Mouse (Mus musculus) fat pad, adult 2 months (tissue): Measurements from ENCODE around the gene St5.

ENCODE experiments used
- DNase-seq: peaks from one replicate; pipeline ENCODE4 v3.0.0-alpha.2; 2011; ENCODE audit warnings: low read depth, low spot score; ENCODE audit errors: extremely low read depth

St5 gene

DNA sequence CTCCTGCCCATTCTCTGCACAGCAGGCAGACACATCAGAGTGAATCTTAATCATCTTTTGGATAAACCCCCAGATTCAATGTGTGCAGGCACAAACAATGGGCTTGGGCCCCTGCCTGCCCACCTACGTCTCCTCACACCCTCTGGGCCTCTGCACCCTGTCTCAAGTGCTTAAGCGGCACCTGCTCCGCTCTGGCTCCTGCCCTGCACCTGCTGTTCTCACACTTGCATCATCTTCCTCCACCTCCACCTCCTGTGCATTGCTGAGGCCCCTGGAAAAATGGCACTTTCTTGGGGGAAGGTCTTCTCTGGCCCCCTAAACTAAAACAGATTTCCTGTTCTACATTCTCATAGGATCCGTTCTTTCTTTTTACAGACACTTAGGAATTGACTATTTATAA lies 169.5 kb downstream of the St5 start:
- DNase-seq = no peak

DNA sequence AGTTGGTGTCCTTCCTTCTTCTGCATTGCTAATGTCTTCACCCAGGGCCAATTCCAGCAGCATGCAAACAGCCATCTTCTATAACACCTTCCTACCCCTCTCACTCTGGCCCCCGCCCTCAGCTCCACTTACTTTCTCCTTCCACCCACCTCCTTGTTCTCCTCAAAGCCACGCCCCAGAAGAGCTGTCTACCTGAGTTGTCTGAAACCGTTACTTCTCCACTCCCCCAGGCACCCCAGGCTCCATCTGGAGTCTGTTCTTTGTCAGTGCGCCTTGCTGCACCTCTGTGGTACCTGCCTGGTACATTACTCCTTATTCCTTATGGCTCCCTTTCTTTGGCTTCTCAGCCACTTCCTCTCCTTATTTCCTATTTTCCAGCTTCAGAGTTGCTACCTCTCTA lies 170.3 kb downstream of the St5 start:
- no peak for DNase-seq

DNA sequence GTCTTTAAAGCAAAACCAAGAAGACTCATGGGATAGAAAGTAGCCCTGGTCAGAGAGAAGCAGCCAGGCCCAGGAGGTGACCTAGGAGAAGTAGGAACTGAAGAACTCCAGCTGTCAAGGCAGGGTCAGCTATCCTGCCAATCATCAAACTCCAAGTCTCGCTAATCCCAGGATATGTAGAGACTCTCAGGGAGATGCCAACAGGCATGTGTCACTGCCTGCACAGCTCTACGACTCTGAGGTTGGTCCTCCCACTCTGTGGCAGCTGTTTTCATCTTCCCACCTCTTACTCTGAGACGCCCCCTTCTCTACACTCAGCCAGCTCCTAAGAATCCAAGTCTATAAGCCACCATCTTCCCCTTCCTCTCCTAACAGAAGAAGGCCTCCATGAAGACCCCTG lies 170.7 kb downstream of the St5 start:
- DNase-seq = no peak

DNA sequence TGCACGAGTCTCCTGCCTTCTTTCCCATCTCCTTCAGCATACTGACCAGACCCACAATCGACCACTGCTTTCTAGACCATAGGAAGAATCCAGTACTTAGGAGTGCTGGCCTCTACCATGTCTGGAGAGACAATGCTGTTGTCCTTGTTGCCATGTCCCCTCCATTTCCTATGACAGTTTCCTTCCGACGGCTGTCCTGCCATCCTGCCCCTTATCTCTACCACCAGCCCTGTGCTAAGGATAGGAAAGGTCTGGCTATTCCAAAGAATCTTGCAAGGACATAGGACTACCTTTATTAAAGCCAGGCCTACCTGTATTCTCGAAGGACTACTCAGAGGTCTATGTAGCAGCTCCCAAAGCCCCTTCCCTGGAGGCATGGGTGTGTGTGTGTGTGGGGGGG lies 171.9 kb downstream of the St5 start:
- no peak for DNase-seq

DNA sequence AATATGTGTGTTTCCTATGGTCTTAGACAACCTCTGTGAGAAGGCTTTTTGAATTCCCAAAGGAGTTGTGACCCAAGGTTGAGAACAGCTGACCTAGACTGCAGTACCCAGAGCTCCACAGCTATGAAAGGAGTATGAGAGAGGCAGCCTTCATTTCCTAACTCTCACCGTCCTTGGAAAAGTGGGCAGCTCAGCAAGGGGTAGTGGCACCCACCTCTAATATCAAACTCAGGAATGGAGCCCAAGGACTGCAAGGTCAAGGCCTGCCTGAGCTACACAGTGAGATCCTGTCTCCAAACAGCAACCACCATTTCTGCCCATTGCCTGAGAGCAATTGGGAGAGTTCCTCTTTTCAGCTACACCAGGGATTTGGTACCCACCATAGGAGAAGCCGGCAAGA lies 173.7 kb downstream of the St5 start:
- no peak for DNase-seq

DNA sequence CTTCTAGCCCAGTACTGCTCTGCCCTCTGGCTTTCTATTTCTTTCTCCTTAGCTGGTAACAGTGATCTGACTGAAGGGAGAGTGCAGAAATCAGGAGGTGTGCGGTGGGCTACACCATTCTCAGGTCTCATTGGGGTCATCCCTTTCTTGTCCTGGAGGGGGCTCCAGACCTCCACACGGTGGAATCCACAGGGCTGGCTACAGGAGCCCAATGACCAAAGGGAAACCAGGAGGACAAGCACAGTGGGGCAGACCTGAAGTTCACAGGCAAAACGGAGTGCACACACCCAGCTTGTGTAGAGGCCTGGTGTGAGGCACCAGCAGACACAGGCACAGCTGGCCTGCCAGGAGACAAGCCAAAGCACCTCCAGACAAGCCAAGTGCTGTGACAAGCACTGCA lies 175.0 kb downstream of the St5 start:
- DNase-seq = no peak

DNA sequence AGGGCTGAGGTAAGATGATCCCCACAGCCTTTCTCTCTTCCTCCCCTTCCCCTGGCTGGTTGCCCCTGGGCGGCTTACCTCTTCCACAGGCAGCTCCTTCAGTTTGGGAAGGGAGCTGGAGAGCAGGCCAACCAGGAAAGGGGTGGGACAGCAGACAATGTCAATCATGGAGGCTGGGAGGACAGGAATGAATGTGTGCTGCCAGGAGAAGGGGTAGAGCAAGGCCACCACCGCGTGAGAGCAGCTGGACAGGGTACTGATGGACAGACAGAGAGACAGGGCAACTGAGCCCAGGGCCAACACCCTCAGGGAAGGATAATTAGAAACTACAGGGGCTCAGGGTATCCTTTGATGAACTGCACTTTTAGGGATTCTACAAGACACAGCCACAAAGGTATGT lies 175.9 kb downstream of the St5 start:
- DNase-seq = no peak

DNA sequence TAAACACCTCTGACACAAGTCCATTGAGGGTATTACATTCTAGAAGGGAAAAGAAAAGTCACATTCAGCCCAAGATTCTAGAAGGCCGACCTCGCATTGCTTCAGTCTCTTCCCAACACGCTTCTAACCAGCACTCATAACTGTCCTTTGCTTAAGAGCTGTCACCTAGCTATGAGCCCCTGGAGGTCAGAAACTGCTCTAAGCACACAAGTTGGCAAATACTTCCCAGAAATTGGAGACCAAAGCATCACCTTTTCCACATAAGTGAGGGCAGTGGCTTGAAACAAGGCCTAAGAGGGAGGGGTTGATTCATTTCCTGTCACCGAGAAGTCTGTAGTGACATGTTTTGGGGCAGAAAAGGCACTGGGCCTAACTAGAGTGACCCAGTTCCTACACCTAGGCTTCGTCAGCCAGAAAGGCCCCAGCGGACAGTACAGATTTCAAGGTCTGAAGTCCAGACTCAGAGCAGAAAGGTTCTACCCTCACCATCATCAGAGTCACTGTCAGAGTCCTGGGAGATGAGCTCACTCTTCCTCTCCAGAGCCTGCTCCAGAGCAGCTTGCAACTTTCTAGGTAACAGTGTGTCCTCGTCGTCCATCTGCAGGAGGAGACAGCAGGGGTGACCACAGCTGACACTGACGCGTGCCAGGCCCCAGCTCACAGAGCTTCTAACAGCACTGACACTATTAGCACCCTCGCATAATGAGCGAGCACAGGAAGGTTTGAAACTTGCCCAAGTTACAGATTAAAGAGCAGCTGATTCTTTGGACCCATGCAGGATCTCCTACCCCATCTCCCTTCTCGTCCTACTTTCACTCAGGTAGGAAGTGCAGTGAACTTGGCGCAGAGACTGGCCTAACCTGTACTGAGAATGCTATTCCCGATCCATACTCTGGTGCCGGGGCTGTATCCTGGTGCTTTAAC lies 177.4 kb downstream of the St5 start:
- no peak for DNase-seq

DNA sequence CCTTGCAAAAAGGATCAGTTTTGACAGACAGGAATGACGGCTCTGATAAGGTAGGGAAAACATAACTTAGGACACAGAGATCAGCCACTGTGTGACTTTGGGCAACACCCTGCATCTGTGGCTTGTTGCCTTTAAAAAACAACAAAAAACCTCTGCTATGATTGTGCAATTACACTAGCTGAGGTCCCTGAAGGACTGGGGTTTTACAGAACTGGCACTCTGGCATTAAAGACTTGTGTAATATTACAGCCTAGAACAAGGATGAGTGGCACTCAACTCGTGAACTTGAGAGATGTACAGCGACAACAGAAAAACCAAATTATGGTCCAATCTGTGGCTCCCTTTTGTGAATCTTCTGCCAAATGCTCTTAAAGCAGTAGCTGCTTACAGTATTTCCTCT lies 178.6 kb downstream of the St5 start:
- DNase-seq = no peak

DNA sequence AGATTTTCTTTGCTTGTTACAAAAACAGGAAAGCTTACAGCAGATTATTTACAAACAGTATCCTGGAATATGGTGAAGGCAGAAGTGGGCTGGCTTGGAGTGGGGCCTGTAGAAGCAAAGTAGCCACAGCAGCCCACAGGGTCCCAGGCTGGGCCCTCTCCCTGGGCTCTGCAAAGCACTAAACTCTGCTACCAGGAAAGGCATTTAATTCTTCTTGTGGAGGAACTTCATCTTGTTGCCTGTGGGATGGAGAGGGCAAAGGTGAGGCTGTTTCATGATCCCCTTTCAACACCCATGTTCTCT lies 179.0 kb downstream of the St5 start:
- no peak for DNase-seq

DNA sequence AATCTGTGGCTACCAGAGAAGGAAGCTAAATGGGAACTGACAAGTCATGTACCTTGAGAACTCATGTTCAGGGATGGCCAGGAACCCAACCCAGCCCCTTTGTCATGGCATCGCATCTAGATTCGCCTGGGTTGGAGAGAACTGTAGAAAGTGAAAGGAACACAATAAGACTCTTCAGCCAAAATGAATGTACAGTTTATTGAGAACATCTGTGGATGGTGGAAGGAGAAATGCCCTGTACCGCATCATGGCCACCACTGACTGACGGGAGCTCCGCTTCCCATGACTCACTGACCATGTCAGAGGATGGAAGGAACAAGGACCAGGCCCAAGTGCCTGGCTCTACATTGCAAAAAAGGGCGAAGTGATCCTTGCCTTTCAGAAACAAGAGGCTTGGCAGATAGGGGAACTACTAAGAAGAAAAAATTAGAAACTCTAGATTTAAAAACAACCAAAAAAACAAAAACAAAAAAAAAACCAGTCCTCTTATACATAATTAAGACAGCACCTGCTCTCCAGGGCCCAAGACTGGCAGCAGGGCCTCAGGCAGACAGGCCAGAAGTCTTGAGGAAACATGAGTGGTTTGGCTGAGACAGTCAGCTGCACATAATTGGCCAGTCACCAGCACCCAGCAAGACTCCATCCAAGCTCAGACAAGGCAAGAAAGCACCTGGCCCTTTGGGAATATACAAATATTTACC lies 179.5 kb downstream of the St5 start:
- no peak for DNase-seq

DNA sequence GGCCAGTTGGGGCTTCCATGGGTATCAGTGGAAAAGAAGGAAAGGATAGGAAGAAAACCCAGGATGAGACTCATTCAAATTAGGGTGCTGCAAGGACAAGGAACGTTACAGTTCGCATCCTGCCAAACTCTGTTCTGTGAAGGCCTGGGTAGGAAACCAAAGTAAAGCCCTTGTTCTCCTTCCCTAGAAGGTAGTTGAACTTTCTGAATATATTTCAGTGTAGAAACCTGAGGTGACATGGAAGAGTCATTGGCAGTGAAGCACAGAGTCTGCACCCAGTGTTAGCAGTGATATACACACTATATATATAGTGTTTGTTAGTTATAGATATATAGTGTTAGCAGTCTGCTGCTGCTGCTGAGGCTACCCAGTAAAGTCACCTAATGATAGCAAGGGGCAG lies 180.1 kb downstream of the St5 start:
- DNase-seq = no peak

DNA sequence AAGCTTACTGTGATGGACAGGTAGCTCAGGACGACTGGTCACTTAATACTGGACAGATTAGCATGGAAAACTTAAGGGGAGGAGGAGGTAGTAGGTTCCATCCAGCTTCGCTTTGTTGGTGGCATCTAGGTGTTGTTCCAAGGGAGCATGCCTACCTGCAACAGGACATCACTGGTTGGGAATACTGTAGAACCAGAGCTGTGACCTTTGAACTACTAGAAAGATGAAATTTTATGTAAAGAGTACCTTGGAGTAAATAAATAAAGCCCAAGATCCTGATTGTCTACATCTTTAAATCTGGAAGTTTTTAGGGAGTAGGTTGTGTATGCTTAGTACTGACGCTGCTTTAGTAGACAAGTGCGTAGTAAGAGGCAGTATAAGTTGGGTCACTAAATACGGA lies 181.3 kb downstream of the St5 start:
- DNase-seq = no peak

DNA sequence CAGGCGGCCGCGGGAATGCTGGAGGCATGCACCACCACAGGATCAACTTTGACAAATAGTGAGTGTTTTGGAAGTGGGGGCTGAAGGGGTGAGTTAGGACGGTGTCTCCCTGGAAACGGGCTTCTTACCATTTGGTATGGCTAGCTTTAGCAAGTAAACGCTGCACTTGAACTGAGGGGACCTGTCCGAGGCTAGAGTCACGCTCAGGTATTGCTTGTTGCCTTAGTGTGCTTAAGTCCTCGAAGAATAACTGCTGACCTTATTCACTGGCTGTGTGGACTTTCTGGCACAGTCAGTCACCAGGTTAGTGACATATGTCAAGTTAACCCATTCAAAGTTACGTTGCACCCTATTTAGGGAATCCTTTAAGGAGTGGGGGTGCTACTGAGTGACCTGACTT lies 183.5 kb downstream of the St5 start:
- no peak for DNase-seq

DNA sequence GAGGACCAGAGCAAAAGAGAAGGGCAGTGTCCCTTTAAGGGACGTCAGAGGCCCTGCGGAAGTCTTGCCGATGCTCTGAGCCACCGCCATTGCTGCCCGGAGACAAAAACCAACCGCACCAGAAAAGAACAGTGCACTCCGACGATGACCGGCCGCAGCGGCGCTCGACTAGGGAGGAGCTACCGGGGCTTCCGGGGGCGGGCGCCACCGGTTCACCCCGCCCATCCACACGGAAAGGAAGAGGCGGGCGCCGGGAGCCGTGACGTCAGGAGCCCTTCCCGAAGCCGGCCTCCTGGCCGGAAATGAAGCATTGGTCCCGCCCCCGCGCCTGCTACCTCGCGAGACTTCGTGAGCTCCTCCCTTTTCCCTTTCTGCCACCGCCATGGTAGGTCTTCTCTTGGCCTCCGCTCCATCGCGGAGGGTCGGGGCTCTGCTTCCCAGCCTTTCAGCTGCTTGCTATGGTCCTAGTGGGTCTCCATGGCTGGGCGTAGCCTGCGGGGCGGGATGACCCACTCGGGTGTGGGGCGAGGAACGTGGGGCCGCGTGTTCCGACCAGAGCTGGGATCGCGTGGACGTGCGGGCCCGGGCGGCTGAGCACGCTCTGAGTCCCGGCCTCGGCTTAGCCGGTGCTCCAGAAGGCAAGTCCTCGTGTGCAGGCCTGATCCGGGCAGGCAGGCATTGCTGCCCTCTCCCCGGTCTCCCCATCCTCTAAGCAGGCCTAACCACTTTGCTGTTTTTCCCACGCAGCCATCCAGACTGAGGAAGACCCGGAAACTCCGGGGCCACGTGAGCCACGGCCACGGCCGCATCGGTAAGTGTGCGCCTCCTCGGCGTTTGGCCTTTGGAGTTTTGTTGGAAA lies 184.3 kb downstream of the St5 start, which contains the start of gene Rpl27a:
TSS of gene Rpl27a (plus strand) at position 310 of the 859 bp plus-strand sequence.
- peak; percentile 49 for DNase-seq

DNA sequence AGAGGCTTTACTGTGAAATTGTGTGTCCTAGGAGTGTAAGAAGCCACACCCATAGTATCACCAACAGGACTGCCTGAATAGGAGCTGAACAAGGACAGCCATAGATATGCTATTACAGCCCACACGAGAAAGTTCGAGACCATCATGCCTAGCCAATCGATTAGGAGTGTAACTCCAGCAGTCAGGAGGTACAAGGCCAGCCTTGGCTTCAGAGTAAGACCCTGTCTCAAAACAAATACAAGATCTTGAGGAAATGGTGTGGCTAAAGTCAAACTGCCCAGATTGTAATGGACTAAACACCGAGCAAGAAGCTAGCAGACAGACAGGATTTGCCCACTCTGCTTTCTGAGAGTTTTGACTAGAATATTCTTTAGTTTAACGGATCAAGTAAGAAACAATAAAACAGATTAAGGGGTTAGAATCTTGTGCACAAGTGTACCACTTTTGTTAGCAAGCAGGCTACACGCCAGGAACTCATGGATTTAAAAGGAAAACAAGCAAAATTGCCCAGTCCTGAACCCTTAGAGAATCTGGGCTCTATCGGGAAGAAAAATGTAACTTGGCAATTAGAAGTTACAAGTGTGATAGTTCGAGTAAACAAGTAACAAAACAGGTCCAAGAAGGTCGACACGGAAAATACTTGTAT lies 185.2 kb downstream of the St5 start:
- DNase-seq = no peak

DNA sequence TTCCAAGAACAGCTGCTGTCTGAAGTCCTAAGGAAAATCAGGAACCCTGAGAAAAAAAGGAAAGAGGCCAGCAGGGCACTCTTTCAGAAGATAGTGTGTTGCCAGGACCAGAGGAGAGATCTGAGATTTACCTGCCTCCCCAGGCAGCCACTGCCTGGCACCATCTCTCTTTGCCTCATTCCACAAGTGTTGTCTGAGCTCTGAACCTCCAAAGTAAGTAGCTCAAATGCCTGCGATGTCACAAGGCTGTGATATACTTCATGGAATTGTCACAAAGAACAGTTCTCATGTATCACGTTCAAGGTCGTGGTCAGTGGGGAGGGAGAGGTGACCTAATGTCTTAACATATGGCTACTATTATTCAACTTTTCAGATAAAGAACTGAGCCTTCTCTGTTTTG lies 186.9 kb downstream of the St5 start:
- DNase-seq = no peak

DNA sequence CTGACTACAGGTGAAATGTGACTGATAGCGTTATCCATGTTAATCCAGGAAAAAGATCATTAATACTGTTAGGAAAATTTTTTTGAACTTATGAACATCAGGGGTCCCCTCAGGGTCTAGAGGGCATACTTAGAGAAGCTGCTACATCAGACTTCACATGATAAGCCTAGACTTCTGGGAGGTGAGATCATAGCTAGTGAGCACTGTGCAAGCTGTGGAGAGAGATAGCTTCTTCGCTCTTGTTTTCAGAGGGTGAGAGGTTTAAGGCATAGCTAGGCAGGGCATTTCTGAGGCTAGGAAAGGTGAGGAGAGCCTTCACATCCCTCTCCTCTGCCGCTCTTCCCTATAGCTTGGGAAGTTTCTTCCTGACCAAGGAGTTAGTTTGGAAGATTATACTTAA lies 191.6 kb downstream of the St5 start:
- DNase-seq = no peak

DNA sequence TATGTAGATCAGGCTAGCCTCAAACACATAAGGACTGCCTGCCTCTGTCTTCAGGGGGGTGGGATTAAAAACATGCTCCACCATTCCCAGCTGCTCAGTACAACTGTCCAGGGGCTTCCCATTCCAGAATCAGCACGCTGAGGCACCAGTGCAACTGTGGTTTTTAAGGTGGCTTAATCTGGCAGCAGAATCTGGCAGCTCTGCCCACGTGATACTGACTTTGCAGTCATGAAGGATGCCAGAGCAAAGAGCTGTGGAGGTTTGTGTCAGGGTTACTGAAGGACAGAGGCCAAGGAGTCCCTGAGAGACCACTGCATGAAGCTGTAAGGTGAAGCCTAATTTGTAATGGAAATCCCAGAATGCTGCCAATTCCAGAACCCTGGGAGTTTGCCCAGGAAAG lies 192.6 kb downstream of the St5 start:
- DNase-seq = no peak

DNA sequence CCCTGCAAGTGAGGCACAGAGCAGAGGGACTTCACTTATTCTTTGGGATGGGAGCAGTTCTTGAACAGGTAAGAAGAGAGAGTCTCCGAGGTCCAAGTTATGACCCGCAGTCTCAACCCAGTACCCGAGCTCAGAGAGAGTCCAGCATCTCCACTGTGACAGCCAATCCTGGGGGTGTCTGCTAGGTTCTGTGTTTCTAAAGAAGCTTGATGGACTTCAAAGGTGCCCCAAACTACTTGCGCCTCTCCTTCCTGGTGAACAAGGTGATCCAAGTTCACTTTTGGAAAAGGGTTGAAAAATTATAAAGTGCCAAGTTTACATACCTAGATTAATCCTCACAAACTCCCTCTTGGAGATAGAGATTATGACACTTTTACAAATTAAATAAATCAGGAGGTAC lies 195.4 kb downstream of the St5 start, which contains the start of gene Trim66:
TSS of gene Trim66 (minus strand) at position 101 of the 400 bp plus-strand sequence.
- DNase-seq = no peak

DNA sequence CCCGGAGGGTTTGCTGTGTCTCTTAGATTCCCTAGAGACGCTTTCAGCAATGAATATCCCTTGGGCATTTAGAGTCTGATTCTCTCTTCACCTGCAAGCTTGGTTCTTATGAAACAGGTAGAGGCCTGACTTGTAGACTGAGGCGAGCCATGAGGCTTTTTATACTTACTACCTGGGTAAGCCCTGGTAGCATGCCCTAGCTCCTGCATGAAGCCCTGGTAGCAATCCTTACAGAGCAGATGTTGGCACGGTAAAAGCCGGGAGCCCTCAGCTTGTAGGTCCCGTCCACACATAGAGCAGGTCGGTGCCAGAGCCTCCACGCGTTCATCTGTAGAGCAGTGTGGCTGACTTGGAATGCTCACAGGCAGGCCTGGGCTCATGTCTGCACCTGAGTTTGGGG lies 195.8 kb downstream of the St5 start:
- no peak for DNase-seq
